Mouse (Mus musculus): ENCODE measurements around the gene Myo1e.

Gene Myo1e

DNA sequence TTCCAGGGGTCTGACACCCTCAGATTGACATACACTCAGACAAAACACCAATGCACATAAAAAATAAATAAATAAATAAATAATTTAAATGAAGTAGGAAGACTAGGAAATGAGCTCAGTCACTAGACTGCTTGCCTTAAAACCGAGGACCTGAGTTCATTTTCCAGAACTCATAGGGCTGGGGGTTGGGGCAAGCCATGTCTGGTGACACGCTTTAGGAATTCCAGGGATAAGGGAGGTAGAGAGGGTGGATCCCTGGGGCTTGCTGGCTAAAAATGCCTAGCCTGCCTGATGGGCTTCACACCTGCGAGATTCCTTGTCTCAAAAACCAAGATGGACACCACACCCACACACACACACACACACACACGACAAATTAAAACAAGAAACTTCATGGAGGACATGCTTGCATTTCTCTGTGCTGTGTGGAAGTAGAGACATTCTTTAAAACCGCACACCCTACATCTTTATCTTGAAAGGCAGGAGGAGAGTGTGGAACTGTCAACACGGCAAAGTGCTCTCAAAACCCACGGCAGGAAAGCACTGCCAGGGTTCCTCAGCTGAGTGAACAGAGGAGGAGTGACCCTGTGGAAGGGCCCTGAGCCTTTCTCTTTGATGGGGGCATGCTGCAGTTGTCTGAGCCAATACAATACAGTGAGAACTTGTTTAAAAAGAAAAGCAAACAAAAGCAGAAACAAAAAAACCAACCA lies 13.5 kb downstream of the Myo1e start:
- in situ Hi-C loops (cut with MboI, MseI) = no loop called here

- in situ Hi-C loops (cut with MboI, MseI) = no loop called here
Measured at GRCm38 (mm10) chr9:70223142-70223541, 16.0 kb downstream of the Myo1e start.

- in situ Hi-C loops (cut with MboI, MseI) = no loop called here
Measured at GRCm38 (mm10) chr9:70224046-70224445, 16.9 kb downstream of the Myo1e start.

DNA sequence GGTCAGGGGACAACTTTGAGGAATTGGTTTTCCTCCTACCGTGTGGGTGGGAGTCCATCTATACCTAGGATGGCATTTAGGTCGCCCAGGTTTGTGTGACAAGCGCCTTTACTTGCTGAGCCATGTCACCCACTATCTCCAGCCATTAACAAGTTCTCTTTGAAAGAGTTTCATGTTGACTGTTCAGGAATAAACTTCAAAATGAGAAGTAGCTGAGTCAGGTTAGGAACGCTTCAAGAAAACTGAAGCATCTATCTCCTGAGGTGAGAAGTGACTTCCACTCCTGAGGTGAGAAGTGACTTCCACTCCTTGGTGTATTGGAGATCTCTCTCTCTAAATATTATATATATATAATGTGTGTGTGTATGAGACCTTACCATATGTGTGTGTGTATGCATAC lies 19.2 kb downstream of the Myo1e start:
- in situ Hi-C loops (cut with MboI, MseI) = no loop called here

DNA sequence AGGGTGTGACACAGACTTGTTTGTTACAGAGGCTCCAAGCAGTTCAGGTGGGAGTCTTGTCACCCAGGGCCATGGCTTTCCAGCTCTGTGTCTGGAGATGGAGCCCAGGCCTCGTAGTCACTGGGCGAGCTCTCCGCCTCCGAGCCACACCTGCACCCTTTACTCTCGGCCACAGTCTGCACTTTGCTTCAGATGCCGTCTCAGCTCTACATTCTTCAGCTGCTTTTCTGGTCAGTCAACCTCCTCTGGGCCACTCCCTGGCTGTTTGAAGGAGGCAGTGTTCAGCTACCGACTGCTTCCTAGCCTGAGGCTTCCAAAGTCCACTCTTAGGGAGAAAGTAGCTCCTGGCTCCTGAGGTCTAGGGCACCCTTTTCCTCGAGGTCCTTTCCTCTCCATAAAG lies 22.7 kb downstream of the Myo1e start:
- in situ Hi-C loops (cut with MboI, MseI) = no loop called here

DNA sequence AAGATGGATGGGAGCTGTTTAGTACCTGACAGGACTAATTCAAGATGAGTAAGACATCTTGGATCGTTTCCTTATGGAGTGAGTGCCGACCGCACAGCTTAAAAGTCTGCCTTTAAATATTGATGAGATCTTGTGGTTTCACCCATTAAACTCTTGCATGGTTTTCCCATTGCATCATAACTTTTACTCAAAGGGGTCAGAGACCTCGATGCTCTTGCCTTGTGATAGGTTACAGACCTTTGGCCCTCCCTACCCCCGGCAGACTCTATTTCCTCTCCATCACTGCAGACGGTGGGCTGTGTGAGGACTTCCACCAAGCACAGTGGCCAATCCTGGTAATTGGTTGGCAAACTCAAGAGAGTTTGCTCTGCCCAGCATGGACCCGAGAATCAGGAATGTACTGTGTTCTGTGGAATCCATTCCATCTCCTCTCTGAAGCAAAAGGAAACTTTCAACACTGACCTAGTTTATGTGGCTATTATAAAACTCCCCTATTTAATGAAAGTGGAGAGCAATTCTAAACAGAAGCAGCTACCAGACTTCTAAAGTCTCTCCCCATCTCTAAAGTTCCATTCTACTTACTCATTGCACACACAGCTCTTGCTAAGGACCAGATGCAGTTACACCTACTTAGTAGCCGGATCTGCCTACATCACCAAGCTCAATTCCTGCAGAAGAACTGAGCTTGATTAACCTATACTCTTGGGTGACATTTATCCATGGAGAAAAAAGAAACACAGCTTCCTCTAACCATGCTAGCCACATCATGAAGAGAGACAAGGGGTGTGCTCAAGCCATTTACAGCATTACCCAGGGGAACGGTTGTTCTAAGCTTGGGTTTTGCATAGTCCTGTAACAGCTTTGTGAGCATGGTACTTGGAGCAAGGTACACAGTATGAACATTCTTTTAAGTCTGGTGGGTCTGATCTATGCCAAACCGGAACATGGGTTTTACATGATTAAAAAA lies 25.2 kb downstream of the Myo1e start:
- in situ Hi-C loops (cut with MboI, MseI) = no loop called here

GRCm38 (mm10) chr9:70237136-70237535 lies 30.0 kb downstream of the Myo1e start:
- in situ Hi-C loops (cut with MboI, MseI) = no loop called here

- in situ Hi-C loops (cut with MboI, MseI) = no loop called here
Measured at GRCm38 (mm10) chr9:70237561-70237960, 30.4 kb downstream of the Myo1e start.

DNA sequence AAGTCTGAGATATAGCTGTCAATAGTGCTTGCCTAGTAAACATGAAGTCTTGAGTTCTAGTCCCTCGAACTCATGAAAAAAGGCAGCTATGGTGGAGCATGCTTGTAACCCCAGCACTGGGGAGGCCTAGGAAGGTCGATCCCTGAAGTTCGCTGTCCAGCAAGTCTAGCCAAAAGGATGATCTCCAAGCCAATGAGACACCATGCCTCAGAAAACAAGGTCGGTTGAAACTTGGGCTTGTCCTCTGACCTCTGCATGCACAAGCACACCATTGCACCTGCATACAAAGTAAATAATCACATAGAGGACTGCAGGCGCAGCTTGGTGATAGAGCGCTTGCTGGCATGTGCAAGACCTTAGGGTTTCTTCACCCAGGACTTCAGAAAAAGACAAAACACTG lies 31.2 kb downstream of the Myo1e start:
- in situ Hi-C loops (cut with MboI, MseI) = no loop called here

- in situ Hi-C loops (cut with MboI, MseI) = no loop called here
Measured at GRCm38 (mm10) chr9:70239229-70239628, 32.1 kb downstream of the Myo1e start.

DNA sequence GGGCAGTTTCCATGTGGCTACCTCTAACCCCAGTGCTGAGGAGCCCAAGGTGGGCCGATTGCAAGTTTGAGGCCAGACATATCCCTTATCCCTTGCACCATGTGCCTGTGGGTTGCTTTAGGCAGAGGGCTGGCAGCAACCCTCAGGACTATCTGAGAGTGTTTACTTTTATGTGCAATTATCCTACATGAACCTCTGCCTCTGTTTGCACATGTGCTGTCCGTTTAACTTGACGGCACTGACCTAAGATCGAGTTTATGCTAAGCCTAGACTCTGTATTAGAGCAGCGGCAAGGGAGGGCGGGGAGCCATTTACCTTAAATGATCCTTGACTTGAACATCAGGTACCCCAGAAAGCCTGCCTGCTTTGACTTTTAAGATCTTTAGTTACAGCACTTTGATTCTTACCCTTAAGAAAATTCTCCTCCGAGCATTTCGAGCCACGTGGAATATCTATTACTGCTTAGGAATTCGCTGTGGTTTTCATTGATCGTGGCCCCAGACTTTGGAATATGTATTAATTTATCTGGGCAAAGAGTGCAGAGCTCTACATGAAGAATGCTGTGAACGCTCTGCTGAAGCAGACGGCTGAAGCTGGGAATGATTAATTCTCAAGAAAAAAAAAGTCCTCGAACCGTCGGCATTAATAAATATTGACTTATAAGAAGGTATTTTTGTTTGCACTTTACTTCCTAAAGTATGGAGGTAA lies 33.7 kb downstream of the Myo1e start:
- in situ Hi-C loops (cut with MboI, MseI) = no loop called here

- in situ Hi-C loops (cut with MboI, MseI) = no loop called here
Measured at GRCm38 (mm10) chr9:70241411-70241961, 34.3 kb downstream of the Myo1e start.

- in situ Hi-C loops (cut with MboI, MseI) = no loop called here
Measured at GRCm38 (mm10) chr9:70242112-70242862, 35.1 kb downstream of the Myo1e start.

GRCm38 (mm10) chr9:70243241-70243640 lies 36.1 kb downstream of the Myo1e start:
- in situ Hi-C loops (cut with MboI, MseI) = no loop called here

DNA sequence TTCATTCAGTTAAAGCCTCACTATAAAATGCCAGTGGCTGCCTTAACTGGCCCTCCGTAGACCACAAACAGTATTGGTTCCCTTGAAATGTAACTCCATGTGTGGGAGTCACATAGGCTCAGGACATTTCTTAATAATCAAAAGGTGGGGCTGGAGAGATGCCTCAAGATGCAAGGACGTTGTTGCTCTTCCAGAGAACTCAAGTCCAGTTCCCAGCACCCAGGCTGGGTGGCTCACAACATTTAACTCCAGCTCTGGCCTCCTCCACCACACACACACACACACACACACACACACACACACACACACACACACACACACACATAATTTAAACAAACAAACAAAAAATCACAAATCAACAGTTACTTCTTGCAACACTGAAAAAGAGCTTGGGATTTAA lies 36.6 kb downstream of the Myo1e start:
- in situ Hi-C loops (cut with MboI, MseI) = no loop called here

- in situ Hi-C loops (cut with MboI, MseI) = no loop called here
Measured at GRCm38 (mm10) chr9:70244115-70244514, 37.0 kb downstream of the Myo1e start.

DNA sequence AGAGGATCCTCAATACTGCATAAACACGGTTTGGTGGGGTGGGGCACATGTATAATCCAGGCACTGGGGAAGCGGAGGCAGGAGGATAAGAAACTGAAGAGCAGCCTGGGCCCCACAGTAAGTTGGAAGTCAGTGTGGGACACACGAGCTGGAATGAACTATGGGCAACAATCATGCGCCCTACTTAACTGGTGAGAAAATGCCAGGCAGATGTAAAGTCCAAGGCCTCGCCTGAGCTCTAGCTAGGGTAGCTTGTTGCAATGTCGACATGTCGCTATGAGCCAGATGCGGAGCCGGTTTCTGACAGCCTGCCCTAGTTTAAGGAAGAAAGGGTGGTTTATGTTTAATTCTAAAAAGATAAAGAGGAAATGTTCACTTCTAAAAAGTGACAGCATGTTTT lies 37.9 kb downstream of the Myo1e start:
- in situ Hi-C loops (cut with MboI, MseI) = no loop called here

DNA sequence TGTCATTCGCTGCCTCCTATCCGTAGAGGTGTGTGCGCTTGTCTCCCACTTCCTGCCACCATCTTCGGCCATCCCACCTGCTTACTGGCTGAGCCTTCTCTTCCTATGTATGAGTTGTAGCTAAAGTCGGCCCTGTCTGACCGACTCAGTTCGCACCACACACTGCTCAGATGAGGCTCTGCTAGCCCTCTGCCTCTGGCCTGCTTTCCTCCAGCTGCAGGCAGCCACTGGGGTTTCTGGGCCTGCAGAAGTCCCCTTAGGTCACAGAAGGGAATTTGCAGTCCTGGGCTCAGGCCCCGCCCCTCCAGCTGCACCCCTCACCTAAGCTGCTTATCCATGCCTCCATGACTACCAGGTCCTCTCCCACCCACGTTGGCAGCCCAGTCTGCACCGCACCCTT lies 39.3 kb downstream of the Myo1e start:
- in situ Hi-C loops (cut with MboI, MseI) = no loop called here

GRCm38 (mm10) chr9:70248046-70248445 lies 40.9 kb downstream of the Myo1e start:
- in situ Hi-C loops (cut with MboI, MseI) = no loop called here

DNA sequence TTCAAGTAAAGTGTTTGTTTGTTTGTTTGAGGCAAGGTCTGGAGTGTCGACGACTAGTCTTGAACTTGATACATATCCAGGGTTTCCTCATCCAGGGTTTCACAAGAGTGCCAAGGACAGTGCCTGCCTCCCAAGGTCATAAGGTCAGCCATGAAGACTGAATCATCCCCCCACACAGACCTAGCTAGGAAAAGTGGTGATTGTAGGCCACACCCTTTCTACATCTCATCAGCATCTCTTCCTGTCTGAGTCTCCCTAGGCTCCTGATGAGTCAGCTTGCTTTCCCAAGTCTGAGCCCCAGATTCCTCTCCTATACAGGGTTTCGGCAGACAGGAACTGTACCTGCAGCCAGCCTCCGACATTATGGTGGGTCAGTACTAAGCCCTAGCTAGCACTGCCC lies 41.7 kb downstream of the Myo1e start:
- in situ Hi-C loops (cut with MboI, MseI) = no loop called here
